Mouse (Mus musculus): ENCODE results near the gene Slc8b1. TPM values are rescaled to one million over a fixed set of nuclear protein-coding genes. Genes with fewer than 3 reads are reported as not detected.

Gene Slc8b1
- polyA plus RNA-seq (2015; fragmentation: Nextera tagmentation; extraction: Ambion mirVana): 2.7 and 5.0 TPM in 2 replicates

DNA sequence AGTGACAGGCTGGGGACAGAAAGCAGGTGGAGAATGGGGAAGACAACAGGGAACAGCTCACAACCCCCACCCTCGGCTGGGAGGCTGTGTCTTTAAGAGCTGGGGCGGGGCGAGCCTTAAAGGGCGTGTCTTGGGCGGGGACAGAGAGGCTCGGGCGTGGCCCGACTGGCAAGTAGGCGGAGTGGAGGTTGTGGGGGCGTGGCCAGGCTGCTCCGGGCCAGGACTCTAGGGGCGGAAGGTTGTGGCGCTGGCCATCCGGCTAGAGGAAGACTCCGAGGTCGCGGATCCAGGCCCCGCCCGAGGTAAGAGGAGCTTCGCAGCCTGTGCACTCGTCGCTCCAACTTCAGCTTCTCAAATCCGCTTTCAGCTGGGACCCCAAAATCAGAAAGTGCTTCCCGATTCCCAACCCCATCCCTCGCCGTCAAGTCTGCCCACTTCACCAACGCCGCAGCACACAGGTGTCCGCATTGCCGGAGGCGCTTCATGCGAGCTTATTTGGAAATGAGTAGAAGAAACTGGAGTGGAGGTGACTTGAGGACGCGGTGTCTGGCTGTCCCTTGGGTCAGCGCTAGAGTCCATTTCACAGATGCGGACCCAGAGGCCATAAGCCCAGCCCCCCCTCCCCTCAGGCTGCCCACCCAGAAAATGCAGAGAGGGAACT, at the start of gene Slc8b1:
TSS of gene Slc8b1 (plus strand) at position 187 of the 661 bp plus-strand sequence.
- Histone ChIP-seq H3K36me3 (no peaks in the 10 kb centered on the region), H3K4me3 (peak within 1 kb of the TSS; percentile 61), H3K4me2 (peak within 1 kb of the TSS; percentile 79), H3K9me3 (replicated peaks) (no peaks in the 10 kb centered on the region), H3K27ac (no peak within 1 kb of the TSS), H3K9ac (peak within 1 kb of the TSS; percentile 54), H3K27me3 (peaks cover 3% of the 10 kb centered on the region; the same call in 1 of the 2 replicates), H3K4me1 (replicated peaks) (peaks cover 42% of the 10 kb centered on the region)
- 2% methylated on average over 36 of the region's 36 CpGs for WGBS
- peak; percentile 94 for ATAC-seq (replicated peaks; ENCODE audit: insufficient number of reproducible peaks, insufficient read depth, low FRiP score, low read depth)

DNA sequence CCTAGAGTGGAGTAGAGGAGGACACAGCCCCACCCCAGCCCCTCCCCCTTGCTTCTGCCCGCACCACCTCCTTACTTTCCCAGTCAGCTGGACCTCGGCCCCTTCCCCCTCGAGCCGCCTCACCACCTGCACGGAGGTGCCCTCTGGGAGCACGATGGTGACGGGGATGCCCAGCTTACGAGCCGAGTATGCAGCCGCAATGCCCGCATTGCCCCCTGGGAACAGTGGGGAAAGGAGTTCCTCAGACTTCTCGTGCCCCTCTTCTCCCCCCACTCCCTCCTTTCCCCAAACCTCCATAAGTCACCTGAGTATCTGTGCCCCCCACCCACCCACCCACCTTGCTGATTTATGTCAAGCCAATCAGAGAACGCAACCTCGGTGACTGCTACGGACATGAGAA, 49.1 kb upstream of the Slc8b1 start:
- H3K4me2 ChIP-seq: no peak overlapping the region
- WGBS: 77% methylated on average over 15 of the region's 15 CpGs
- H3K4me1 ChIP-seq (replicated peaks): peaks cover 16% of the 10 kb centered on the region
- H3K9ac ChIP-seq: no peak overlapping the region
- no peak overlapping the region for H3K27ac ChIP-seq
- no peaks in the 10 kb centered on the region for H3K9me3 ChIP-seq (replicated peaks)
- H3K36me3 ChIP-seq: no peaks in the 10 kb centered on the region
- no peak overlapping the region for H3K4me3 ChIP-seq
- ATAC-seq (replicated peaks; ENCODE audit: insufficient number of reproducible peaks, insufficient read depth, low FRiP score, low read depth): no peak
- H3K27me3 ChIP-seq: peaks cover 33% of the 10 kb centered on the region

GRCm38 (mm10) chr5:120464321-120464720, 46.6 kb upstream of the Slc8b1 start:
- Histone ChIP-seq H3K4me1 (replicated peaks) (peaks cover 15% of the 10 kb centered on the region), H3K9ac (no peak overlapping the region), H3K27me3 (peaks cover 32% of the 10 kb centered on the region), H3K9me3 (replicated peaks) (no peaks in the 10 kb centered on the region), H3K4me2 (no peak overlapping the region), H3K4me3 (no peak overlapping the region), H3K36me3 (no peaks in the 10 kb centered on the region), H3K27ac (no peak overlapping the region)
- 82% methylated on average over 4 of the region's 4 CpGs for whole genome bisulfite sequencing
- ATAC-seq (replicated peaks; ENCODE audit: insufficient number of reproducible peaks, insufficient read depth, low FRiP score, low read depth): no peak

DNA sequence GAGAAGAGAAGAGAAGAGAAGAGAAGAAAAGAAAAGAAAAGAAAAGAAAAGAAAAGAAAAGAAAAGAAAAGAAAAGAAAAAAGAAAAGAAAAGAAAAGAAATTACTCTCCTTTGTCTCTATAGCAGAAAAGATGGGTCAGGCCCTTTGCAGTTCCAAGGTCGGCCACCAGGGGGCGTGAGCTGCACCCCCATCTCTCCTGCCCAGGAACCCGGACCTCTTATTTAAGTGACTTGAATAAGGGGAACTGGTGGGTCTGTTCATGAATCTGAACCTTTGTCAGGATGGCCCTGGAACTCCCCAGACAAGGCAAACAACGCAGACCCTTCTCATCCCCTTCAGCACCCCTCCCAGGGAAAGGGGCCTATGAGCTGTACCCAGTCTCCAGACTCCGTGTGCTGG, 45.9 kb upstream of the Slc8b1 start:
- WGBS: 37% methylated on average over 5 of the region's 5 CpGs

GRCm38 (mm10) chr5:120465860-120466259, 45.1 kb upstream of the Slc8b1 start:
- Histone ChIP-seq H3K27me3 (peaks cover 22% of the 10 kb centered on the region), H3K36me3 (no peaks in the 10 kb centered on the region), H3K9ac (no peak overlapping the region), H3K9me3 (replicated peaks) (no peaks in the 10 kb centered on the region), H3K4me2 (no peak overlapping the region), H3K4me3 (no peak overlapping the region), H3K27ac (peak overlapping the region; percentile 78), H3K4me1 (replicated peaks) (peaks cover 15% of the 10 kb centered on the region)
- peak; percentile 84 for ATAC-seq (replicated peaks; ENCODE audit: insufficient number of reproducible peaks, insufficient read depth, low FRiP score, low read depth)
- WGBS: 24% methylated on average over 6 of the region's 6 CpGs

More for the DNA sequence above, 45.9 kb upstream of the Slc8b1 start:
- no peaks in the 10 kb centered on the region for H3K36me3 ChIP-seq
- peaks cover 26% of the 10 kb centered on the region for H3K27me3 ChIP-seq
- no peak overlapping the region for H3K4me2 ChIP-seq
- no peak overlapping the region for H3K9ac ChIP-seq
- no peaks in the 10 kb centered on the region for H3K9me3 ChIP-seq (replicated peaks)
- H3K4me1 ChIP-seq (replicated peaks): peaks cover 15% of the 10 kb centered on the region
- no peak overlapping the region for H3K27ac ChIP-seq
- ATAC-seq (replicated peaks; ENCODE audit: insufficient number of reproducible peaks, insufficient read depth, low FRiP score, low read depth): no peak
- no peak overlapping the region for H3K4me3 ChIP-seq

- peaks cover 15% of the 10 kb centered on the region for H3K4me1 ChIP-seq (replicated peaks)
- peak overlapping the region; percentile 78 for H3K27ac ChIP-seq
- WGBS: 16% methylated on average over 4 of the region's 4 CpGs
- H3K9ac ChIP-seq: peak overlapping the region; percentile 31
- no peaks in the 10 kb centered on the region for H3K36me3 ChIP-seq
- H3K9me3 ChIP-seq (replicated peaks): no peaks in the 10 kb centered on the region
- H3K27me3 ChIP-seq: peaks cover 20% of the 10 kb centered on the region
- H3K4me2 ChIP-seq: peak overlapping the region; percentile 61
- peak overlapping the region; percentile 47 for H3K4me3 ChIP-seq
- ATAC-seq (replicated peaks; ENCODE audit: insufficient number of reproducible peaks, insufficient read depth, low FRiP score, low read depth): 0 out of 2 replicates have a peak, but pooled peaks have one; percentile 24
Measured at GRCm38 (mm10) chr5:120467026-120467425, 43.9 kb upstream of the Slc8b1 start.

GRCm38 (mm10) chr5:120468336-120468735, 42.6 kb upstream of the Slc8b1 start:
- no peak overlapping the region for H3K4me2 ChIP-seq
- no peak for ATAC-seq (replicated peaks; ENCODE audit: insufficient number of reproducible peaks, insufficient read depth, low FRiP score, low read depth)
- H3K27ac ChIP-seq: no peak overlapping the region
- H3K36me3 ChIP-seq: no peaks in the 10 kb centered on the region
- no peaks in the 10 kb centered on the region for H3K9me3 ChIP-seq (replicated peaks)
- H3K4me3 ChIP-seq: no peak overlapping the region
- H3K9ac ChIP-seq: no peak overlapping the region
- 73% methylated on average over 5 of the region's 5 CpGs for WGBS
- peaks cover 15% of the 10 kb centered on the region for H3K4me1 ChIP-seq (replicated peaks)
- H3K27me3 ChIP-seq: peaks cover 13% of the 10 kb centered on the region; the same call in 1 of the 2 replicates

GRCm38 (mm10) chr5:120468830-120469229, 42.1 kb upstream of the Slc8b1 start:
- WGBS: 74% methylated on average over 6 of the region's 6 CpGs
- Histone ChIP-seq H3K27me3 (peaks cover 8% of the 10 kb centered on the region; the same call in 1 of the 2 replicates), H3K4me2 (no peak overlapping the region), H3K9ac (no peak overlapping the region), H3K9me3 (replicated peaks) (no peaks in the 10 kb centered on the region), H3K4me1 (replicated peaks) (peaks cover 15% of the 10 kb centered on the region), H3K4me3 (no peak overlapping the region), H3K27ac (no peak overlapping the region), H3K36me3 (no peaks in the 10 kb centered on the region)
- no peak for ATAC-seq (replicated peaks; ENCODE audit: insufficient number of reproducible peaks, insufficient read depth, low FRiP score, low read depth)

- ATAC-seq (replicated peaks; ENCODE audit: insufficient number of reproducible peaks, insufficient read depth, low FRiP score, low read depth): no peak
- Histone ChIP-seq H3K9ac (no peak overlapping the region), H3K27ac (no peak overlapping the region), H3K36me3 (no peaks in the 10 kb centered on the region), H3K4me3 (no peak overlapping the region), H3K4me1 (replicated peaks) (peaks cover 11% of the 10 kb centered on the region), H3K9me3 (replicated peaks) (no peaks in the 10 kb centered on the region), H3K27me3 (peaks cover 5% of the 10 kb centered on the region; the same call in 1 of the 2 replicates), H3K4me2 (no peak overlapping the region)
- WGBS: 40% methylated on average over 4 of the region's 4 CpGs
Measured at GRCm38 (mm10) chr5:120471538-120471937, 39.4 kb upstream of the Slc8b1 start.

DNA sequence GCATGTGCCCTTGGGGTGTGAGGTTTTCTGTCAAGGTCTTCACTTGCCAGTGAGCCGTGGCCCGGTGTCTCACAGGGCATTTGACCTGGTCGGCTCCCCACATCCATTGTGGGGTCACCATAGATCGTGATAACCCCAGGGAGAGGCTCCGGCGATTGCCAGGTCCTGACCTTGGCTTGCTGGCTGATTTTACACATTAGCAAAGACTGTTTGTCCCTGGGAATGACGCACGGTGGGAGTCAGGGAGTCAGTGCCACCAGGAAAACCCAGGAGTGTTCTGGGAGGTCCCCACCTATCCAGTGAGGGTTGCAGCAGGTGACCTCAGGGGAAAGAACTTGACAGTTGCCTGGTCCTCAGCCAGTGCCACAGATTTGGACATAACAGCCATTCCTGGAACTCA, 38.2 kb upstream of the Slc8b1 start, which contains the start of gene Sdsl:
TSS of gene Sdsl (minus strand) at position 41 of the 400 bp plus-strand sequence.
- no peaks in the 10 kb centered on the region for H3K36me3 ChIP-seq
- peaks cover 8% of the 10 kb centered on the region; the same call in 1 of the 2 replicates for H3K27me3 ChIP-seq
- H3K4me3 ChIP-seq: no peak within 1 kb of the TSS
- 65% methylated on average over 8 of the region's 8 CpGs for WGBS
- H3K4me1 ChIP-seq (replicated peaks): peaks cover 6% of the 10 kb centered on the region; the same call in 1 of the 2 replicates
- H3K9ac ChIP-seq: no peak within 1 kb of the TSS
- H3K9me3 ChIP-seq (replicated peaks): no peaks in the 10 kb centered on the region
- no peak for ATAC-seq (replicated peaks; ENCODE audit: insufficient number of reproducible peaks, insufficient read depth, low FRiP score, low read depth)
- no peak within 1 kb of the TSS for H3K4me2 ChIP-seq
- no peak within 1 kb of the TSS for H3K27ac ChIP-seq

DNA sequence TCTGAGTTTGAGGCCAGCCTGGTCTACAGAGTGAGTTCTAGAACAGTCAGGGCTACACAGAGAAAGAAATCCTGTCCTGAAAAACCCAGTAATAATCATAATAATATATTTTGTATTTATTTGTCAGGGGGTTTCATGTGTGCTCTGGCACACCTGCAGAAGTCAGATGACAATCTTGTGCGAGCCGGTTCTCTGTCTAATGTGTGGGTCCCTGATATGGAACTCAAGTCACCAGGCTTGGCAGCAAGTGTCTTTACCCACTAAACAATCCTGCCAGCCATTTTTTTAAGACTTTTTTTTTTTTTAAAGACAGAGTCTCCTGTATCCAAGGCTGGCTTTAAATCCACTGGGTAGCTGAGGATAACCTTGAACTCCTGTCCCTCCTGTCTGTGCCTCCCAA, 37.6 kb upstream of the Slc8b1 start:
- H3K4me1 ChIP-seq (replicated peaks): peaks cover 6% of the 10 kb centered on the region; the same call in 1 of the 2 replicates
- 80% methylated on average over 2 of the region's 2 CpGs for WGBS
- H3K36me3 ChIP-seq: no peaks in the 10 kb centered on the region
- ATAC-seq (replicated peaks; ENCODE audit: insufficient number of reproducible peaks, insufficient read depth, low FRiP score, low read depth): no peak
- H3K9ac ChIP-seq: no peak overlapping the region
- no peak overlapping the region for H3K4me3 ChIP-seq
- no peak overlapping the region for H3K4me2 ChIP-seq
- peaks cover 8% of the 10 kb centered on the region; the same call in 1 of the 2 replicates for H3K27me3 ChIP-seq
- no peaks in the 10 kb centered on the region for H3K9me3 ChIP-seq (replicated peaks)
- H3K27ac ChIP-seq: no peak overlapping the region

DNA sequence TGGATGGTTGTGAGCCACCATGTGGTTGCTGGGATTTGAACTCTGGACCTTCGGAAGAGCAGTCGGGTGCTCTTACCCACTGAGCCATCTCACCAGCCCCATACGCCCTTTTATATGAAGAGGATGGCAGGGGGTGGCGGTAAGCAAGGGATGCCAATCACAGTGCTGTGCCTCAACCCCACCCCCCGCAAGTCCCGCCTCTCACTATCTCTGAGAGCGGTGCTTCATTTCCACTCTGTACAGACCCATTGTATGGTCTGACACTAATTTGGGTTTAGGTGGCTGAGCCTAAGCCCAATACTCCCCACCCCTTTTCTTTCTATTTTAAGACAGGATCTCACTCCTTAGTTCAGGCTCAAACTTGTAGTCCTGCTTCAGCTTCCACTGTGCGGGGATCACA, 35.1 kb upstream of the Slc8b1 start:
- Histone ChIP-seq H3K9me3 (replicated peaks) (no peaks in the 10 kb centered on the region), H3K9ac (no peak overlapping the region), H3K4me1 (replicated peaks) (peaks cover 6% of the 10 kb centered on the region; the same call in 1 of the 2 replicates), H3K27ac (no peak overlapping the region), H3K27me3 (peaks cover 4% of the 10 kb centered on the region; the same call in 1 of the 2 replicates), H3K4me2 (peak overlapping the region; percentile 28), H3K4me3 (no peak overlapping the region), H3K36me3 (no peaks in the 10 kb centered on the region)
- WGBS: 57% methylated on average over 8 of the region's 8 CpGs
- ATAC-seq (replicated peaks; ENCODE audit: insufficient number of reproducible peaks, insufficient read depth, low FRiP score, low read depth): no peak
